Mouse (Mus musculus): ENCODE results near the gene AC131692.1.

The AC131692.1 gene

GRCm38 (mm10) chr19:6094119-6094518 is at the start of gene AC131692.1:
TSS of gene AC131692.1 (plus strand) at chr19:6094419.
- no peak for DNase-seq

- DNase-seq = no peak
Measured at GRCm38 (mm10) chr19:6045366-6046293, 48.6 kb upstream of the AC131692.1 start.

GRCm38 (mm10) chr19:6046294-6047153 is 47.7 kb upstream of the AC131692.1 start, which contains the start of gene Syvn1:
TSS of gene Syvn1 (plus strand) at chr19:6046576.
- peak; percentile 81 to 92 for DNase-seq

GRCm38 (mm10) chr19:6047154-6047898 is 46.9 kb upstream of the AC131692.1 start:
- no peak for DNase-seq

- DNase-seq = no peak
Measured at GRCm38 (mm10) chr19:6047899-6048166, 46.4 kb upstream of the AC131692.1 start.

- no peak for DNase-seq
Measured at GRCm38 (mm10) chr19:6048681-6049410, 45.4 kb upstream of the AC131692.1 start.

- DNase-seq = no peak
Measured at GRCm38 (mm10) chr19:6052516-6052915, 41.7 kb upstream of the AC131692.1 start.

- DNase-seq = no peak
Measured at GRCm38 (mm10) chr19:6054296-6054695, 39.9 kb upstream of the AC131692.1 start.

- DNase-seq = no peak
Measured at GRCm38 (mm10) chr19:6056696-6057095, 37.5 kb upstream of the AC131692.1 start.

GRCm38 (mm10) chr19:6057313-6058096 is 36.7 kb upstream of the AC131692.1 start, which contains the start of the genes Mrpl49 and Fau:
TSS of gene Mrpl49 (minus strand) at chr19:6057785.
TSS of gene Fau (plus strand) at chr19:6057844.
- peak; percentile 98 for DNase-seq

- no peak for DNase-seq
Measured at GRCm38 (mm10) chr19:6058513-6058912, 35.7 kb upstream of the AC131692.1 start.

GRCm38 (mm10) chr19:6058966-6059365 is 35.3 kb upstream of the AC131692.1 start:
- no peak for DNase-seq

GRCm38 (mm10) chr19:6061021-6061533 is 33.1 kb upstream of the AC131692.1 start, which contains the start of gene Znhit2:
TSS of gene Znhit2 (plus strand) at chr19:6061192.
- peak; percentile 92 to 94 for DNase-seq

- peak; percentile 65 to 71 for DNase-seq
Measured at GRCm38 (mm10) chr19:6061641-6062302, 32.4 kb upstream of the AC131692.1 start.

GRCm38 (mm10) chr19:6062418-6062817 is 31.8 kb upstream of the AC131692.1 start:
- DNase-seq = no peak

GRCm38 (mm10) chr19:6063081-6063480 is 31.1 kb upstream of the AC131692.1 start:
- DNase-seq = no peak

- DNase-seq = no peak
Measured at GRCm38 (mm10) chr19:6066571-6066970, 27.6 kb upstream of the AC131692.1 start.

GRCm38 (mm10) chr19:6067011-6067723 is 27.1 kb upstream of the AC131692.1 start:
- peak; percentile 64 to 76 for DNase-seq

- DNase-seq = peak; percentile 82 to 84
Measured at GRCm38 (mm10) chr19:6067724-6068415, 26.3 kb upstream of the AC131692.1 start, which contains the start of gene Tm7sf2. TSS of gene Tm7sf2 (minus strand) at chr19:6068373.
